Mouse (Mus musculus): ENCODE results near the gene Agfg1.

DNA sequence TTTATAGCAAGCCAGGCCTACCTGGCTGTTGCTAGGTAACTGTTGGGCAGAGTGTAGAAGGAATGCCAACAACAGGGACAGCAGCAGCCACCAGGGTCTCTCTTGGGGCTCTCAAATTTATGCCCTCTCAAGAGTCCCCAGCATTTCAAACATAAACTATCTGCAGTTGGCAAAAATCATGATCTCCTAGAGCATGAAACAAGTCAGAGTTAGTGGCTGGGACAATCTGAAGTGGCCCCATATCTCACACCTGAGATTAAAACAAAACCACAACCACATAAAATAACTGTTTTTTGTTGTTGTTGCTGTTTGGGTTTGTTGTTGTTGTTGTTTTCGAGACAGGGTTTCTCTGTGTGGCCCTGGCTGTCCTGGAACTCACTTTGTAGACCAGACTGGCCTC is 8.5 kb upstream of the Agfg1 start:
- TF ChIP-seq POLR2A (IDR thresholded peaks at IDR 0.05; ENCODE audit: low read depth, low read length) (no peak), CTCF (IDR thresholded peaks at IDR 0.05; ENCODE audit: borderline replicate concordance, insufficient read depth, low read length) (no peak)
